Mouse (Mus musculus) cerebellum, adult (tissue): ENCODE data around the gene Bach2.

Source experiments
- ATAC-seq: cut with Nextera tagmentation; 2 replicates; pipeline ENCODE4 v1.9.2; 2017; ENCODE audit warnings: mild to moderate bottlenecking, moderate library complexity, mixed read lengths; ENCODE audit not compliant: insufficient number of reproducible peaks, low FRiP score, low TSS enrichment

The Bach2 gene

DNA sequence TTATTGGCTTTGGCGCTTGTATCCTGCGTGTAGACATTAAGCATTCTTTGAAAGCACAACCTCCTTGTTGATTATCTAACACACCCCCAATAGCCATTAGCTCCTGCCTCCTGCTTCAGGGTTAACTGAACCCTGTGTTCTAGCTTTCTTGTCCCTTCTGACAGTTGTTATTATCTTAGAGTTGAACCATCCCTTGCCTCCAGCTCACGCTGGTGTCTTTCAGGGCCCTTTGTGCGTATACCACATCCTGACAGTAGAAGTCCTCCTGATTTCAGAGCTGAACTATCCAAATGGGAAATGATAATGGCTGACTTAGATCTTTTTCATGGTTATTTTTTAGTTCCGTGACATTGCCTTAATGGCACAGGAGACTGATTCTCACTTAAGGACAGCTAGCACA, 110.8 kb downstream of the Bach2 start:
- no peak for ATAC-seq

DNA sequence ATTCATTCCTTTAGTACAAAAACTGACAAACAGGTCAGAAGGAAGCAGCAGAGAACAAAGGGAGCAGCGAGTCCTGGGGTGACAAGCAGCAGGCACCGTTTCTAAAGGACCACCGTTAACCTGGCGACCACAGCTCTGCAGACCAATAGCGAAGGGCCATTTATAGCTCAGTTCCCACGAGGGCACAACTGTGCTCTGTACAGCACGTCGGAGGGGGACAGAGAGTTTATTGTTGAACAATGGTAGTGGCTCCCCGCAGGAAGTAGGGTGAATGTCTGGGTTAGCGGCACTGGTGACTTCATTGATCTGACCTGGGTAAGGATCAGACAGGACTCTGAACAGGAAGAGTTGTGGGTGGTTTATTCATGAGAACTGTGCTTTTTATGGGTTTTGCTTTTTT, 112.6 kb downstream of the Bach2 start:
- ATAC-seq: no peak

DNA sequence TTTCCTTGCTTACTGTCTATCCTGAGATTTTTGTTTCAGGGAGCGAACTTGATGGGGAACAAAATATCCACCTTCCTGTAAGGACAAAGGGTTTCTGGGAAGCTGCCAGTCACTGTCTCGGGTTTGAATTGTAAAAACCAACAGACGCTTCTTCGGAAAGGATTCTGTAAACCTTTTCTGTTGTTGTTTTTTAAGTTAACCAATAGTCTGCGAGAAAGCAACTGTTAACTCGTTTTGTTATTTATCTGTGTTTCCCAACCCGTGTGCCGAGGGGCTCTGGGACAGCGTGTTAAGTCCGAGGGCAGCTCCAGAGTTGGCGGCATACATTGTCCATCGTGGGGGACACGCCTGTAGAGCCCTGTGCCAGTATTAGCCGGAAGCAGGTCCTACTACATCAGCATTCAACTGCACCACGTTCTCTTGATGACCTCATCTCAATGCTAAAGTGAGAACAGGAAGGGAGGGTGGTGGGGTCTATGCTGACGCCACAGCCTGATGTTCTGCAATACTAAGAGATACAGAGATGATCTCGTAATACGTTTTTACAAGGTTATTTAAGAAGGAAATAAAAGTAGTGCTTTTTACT, 113.2 kb downstream of the Bach2 start:
- no peak for ATAC-seq

DNA sequence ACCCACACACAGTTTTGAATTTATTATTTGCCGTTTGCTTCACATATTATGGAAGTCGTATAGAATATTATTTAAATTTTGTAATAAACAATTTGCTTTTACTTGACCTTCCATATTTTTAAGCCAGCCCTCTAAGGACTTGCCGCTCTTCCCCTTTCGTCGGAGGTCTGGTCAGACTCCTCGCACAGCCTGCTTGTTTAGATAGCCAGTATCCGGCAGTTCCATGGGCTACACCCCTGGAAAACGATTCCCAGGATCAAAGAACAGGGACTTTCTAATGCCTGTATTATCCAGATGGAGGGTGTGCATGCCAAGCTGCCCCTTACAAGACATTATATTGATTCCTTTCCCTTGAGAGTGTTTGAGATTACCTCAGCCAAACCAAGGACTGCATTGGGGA, 113.8 kb downstream of the Bach2 start:
- ATAC-seq: no peak

DNA sequence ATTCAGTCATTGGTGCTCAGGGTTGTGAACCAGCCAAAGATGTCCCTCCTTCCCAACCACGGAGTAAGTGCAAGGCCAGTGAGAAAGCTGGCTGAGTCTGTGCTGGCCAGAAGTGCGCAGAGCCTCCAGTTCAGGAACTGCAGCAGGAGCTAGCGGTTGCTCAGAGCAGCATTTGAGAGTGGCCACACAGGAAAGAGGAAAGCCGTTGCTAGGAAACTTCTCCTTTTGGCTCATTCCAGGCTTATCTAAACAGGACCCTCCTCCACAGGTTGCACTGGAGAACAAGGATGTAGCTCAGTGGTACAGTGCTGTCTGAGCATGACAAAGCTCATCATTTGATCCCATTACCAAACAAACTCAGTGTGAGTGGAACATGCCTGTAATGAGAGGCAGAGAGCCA, 114.2 kb downstream of the Bach2 start:
- ATAC-seq: no peak

DNA sequence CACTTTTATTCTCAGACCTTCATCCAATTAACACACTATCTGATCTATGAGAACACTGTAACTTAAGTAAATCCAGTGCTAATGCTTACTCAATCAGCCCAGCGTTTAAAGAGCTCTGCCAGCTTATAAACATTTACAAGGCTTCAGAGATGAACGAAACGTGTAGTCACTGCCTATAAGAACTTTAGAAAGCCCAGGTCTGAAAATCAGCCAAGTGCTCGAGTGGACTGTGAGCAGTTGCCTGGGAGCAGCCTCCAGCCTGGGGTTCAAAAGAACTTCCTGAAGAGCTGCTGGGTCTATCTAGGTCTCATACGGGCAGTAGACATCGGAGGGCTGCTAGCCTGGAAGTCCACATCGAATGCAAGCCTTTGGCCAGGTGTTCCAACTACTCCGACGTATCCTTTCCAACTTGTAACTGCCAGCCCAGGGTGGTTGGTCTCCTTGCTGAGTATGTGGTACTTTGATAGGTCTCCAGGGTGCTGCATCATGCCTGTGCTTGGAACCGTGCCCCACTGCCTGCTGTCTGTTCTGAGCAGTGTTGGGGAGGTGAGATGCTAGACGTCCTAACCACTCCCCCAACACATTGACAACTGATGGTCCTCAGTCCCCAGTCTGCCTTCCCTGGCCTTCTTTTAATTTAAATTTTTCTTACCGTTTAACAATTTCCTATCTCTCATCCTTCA, 117.5 kb downstream of the Bach2 start:
- no peak for ATAC-seq

DNA sequence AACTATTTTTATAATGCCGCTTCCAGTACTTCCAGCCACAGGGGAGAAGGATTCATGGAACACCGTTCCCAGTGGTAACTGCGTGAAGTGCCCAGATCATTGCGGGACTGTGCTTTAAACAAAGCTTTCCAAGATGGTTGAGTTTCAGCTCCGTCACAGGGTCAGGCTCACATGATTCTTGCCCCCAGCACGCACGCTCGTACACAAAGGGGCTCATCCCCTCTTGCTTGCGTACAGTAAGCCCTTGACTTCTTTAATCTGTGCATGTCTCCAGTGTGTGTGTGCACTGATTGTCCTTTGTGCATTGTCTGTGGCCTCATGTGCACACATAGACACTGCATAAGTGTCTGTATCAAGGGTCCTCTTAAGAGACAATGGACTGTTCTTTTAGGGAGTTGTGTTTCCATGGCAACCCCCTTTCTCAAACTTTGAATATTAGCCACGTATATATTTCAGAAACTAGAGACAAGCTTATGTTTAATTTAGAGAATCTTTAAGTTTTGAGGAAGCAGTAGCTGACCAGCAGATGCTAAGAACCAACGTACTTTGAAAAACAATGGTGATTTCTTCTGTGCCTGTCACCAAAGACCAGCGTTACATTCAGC, 119.5 kb downstream of the Bach2 start:
- no peak for ATAC-seq

DNA sequence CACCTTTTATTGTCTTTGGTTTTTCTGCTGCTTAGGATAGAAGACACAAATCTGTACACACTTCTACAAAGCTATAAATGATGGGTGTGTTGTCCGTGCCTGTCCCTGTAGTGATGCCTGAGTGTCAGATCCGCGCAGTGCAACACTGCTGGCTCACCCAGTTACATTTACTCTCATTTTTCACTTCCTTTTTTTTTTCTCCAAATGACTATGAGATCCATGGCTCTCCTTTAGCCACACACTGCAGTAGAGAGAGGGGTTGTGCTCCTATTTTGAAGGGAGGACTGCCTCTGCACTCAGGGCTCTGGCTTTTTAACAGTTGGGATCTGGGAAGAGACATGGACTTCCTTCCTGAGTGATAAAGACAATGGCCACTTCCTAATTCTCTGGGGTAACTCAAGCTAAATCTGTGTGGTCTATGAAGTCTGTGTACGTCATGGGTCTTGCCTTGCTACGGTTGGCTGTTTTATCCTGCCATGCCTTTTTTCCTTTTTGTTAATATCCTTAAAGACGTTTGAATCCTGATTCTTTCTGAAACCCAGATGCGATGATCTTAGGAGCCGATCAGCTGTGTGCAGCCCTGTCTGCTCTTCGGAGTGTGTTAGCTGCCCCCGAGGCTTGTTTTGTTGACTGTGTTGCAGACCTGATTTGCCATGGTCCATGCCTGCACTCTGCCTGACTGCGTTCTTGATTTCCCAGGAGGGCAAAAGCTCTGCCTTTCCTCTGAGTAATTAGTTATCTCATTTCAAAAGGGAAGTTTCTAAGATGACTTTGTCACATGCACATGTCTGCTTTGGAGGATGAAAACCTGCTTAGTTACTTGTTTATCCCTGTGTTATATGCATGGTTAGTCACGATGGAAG, 120.2 kb downstream of the Bach2 start:
- no peak for ATAC-seq

DNA sequence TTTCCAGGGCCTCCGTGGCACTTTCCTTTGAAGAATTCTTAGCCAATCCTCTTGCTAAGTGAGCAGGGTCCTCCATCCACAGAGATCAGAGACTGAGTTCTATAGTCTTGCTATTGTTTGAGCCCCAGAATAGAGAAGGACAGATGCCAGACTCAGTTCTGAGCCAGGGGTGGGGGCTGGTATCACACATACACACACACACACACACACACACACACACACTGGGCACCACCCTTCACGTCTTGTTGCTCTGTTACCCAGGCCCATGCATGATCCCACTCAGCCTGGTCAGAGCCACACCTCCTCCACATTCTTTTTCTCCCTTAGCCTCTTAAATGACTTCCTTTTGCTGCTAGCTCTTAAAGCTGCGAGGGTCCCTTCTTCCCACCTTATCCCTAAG, 121.0 kb downstream of the Bach2 start:
- no peak for ATAC-seq

DNA sequence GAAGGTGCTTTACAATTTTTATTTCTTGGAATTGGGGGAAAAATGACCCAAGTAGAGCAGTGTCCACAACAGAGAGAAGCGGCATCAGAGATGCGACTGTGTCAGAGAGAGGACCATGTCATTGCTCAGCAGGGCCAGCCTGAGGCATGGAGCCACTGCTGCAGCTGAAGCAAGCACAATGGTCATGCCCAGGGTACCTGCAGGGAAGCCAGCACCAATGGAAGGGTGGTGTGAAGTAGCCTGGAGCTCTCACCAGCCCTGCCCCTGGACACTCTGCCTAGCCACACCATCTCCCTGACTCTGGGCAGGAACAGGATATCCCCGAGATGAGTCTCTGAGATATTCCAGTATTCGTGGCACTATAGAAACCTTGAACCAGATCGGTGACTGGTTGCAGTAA, 121.9 kb downstream of the Bach2 start:
- no peak for ATAC-seq

DNA sequence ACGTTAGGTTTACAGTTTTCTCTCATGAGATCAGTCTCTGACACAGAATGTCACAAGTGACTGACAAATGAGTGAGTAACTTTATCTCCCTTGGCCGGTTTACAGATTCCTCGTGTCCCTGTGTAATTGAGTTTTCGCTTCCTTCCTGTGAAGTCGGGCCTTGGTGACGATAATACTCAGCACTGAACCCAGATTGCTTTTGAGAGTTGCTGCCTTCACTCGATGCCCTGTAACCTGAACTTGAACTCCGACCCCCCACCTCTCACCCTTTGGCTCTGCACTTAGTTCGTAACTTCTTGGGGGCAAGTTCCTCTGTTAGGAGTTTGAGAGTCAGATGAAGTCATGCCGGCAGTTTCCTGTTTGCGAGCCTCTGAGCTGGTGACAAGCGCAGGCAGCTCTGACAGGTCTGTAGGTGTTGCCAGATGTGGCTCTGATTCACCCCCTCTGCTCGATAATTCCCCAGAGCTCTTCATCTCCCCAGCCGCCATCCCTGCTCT, 124.9 kb downstream of the Bach2 start:
- ATAC-seq: no peak

DNA sequence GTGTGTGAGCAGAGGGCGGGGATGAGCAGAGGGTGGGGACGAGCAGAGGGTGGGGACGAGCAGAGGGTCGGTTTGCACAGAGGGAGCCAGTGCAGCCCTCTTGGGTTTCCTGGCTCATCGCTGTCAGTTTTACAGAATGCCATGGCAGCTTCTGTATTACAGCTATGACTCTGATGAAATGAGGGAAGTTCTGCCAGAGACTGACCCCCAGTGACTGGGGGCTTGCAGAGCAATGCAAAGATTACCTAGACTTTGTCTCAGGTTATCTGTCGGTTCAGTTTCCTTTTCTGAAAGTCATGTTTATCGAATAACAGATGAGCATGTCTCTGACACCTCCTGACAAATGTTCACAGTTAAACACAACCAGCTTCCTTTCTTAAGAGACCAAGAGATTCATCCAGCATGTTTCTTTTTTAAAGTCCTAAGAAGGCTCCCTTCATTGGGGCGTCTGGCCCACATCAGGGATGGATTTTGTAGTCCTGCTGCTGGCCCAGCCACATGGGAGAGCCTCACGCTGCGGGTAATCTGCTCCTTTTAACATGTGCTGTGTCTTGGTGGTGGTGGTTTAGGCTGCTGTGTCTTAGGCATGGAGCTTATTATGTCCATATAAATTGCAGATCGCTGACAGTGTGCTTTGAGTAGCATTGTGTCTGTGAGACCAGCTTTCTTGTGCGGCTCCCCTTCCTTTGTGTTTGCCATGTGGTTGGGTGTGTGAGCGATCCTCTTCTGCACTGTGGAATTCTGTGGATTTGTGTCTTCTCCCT, 126.7 kb downstream of the Bach2 start:
- ATAC-seq: no peak

DNA sequence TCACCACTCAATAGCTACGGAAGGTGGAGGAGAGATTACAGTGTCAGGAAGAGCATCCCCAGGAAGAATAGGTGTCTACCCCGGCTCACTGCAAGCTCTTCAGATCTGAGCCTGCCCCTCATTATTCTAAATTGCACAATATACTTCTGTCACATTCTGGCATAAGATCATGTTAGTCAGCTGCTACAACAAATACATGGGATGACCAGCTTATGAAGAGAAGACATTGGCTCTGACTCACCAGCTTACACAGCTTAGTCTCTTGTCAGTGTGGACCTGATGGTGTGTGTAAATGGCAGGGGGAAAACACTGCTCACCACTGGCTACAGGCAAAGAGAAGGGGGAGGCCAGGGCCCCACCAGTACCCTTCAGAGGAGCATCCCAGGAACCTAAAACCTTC, 127.6 kb downstream of the Bach2 start:
- no peak for ATAC-seq

DNA sequence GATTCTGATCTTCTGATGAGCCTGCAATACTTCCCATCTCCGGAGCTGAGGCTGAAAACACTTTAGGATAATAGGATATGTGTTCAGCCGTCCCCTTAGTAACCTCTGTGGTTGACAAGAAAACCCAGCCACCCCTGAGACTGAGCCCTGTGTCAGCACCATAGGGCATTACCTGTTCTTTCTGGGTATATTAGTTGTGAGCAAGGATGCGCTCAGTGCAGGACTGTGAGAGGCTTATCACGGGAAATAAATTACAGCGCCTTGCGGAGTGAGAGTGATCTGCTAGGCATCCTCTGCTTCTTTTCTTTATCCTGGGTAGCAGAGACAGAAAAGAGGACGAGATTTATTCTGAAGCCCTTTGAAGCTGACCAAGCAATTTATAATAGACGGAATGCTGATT, 129.7 kb downstream of the Bach2 start:
- ATAC-seq: no peak

DNA sequence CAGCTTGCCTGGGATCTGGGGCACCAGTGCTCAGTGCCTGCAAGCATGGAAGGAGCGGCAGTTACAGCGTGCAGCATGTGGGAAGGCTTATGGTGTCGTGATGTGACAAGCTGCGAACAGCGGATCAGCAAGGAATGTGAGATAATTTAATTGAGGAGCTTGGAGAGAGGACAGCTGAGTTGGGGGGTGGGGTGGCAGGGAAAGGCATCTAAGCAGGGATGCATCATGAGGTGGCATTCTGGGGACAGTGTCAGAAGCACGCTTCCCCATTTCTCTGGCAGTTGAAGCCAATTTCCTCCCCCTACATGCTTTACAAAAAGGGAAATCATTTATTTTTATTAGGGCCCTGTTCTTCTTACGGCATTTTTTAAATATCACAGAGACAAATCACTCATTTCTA, 134.5 kb downstream of the Bach2 start:
- ATAC-seq: no peak

DNA sequence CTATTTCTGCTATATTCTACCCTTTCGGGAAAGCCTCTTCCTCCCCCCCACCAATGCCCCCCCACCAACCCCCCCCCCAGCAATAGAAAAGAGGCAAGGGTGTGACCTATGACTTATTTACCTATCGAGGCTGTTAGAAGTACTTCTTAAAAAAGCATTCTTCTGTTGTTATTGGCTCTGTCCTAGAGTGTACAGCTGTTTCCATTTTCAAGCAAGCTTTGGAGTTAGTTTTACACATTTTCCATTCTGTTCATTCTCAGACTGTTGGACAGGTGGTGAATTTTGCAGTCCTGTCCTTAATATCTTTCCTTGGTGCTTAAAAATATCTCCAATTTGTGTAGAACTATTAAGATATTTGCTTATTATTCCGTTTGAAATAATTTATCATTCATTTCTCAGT, 134.9 kb downstream of the Bach2 start:
- ATAC-seq: no peak

DNA sequence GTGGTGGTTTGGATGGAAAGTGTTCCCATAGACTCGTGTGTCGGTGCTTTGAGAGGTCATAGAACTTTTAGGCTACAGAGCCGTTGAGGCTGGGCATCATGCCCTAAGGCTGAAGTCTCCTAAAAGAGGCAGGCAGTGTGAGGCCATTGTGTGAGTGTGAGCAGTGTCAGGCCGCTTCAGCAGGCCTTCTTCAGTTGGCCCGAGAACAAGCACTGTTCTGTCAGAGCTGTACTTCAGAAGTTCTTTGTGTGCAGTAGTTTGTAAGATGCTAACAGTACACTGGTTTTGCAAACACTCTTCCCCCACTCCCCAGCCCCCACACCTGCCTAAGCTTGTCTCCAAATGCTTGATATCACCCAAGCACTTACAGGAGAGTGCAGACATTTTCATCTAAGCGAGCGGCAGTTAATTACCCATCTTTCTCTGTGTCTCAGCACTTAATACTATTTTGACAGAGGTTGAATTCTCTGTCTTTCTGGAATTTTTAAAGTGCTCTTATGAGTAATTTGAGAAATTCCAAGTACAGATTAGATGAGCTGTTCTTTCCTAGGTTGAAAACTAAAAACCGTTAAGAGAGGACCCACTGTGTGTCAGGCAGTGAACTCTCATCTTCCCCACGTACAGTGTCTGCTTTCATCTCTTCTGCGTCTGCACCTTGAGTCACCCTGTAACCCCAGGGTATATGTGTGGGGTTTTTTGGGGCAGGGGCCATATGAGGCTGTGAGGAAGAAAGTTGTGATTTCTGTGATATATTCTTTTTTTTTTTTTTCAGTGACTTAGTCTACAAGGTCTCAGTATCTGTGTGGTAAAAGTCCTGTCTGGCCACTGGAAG, 136.4 kb downstream of the Bach2 start:
- no peak for ATAC-seq

DNA sequence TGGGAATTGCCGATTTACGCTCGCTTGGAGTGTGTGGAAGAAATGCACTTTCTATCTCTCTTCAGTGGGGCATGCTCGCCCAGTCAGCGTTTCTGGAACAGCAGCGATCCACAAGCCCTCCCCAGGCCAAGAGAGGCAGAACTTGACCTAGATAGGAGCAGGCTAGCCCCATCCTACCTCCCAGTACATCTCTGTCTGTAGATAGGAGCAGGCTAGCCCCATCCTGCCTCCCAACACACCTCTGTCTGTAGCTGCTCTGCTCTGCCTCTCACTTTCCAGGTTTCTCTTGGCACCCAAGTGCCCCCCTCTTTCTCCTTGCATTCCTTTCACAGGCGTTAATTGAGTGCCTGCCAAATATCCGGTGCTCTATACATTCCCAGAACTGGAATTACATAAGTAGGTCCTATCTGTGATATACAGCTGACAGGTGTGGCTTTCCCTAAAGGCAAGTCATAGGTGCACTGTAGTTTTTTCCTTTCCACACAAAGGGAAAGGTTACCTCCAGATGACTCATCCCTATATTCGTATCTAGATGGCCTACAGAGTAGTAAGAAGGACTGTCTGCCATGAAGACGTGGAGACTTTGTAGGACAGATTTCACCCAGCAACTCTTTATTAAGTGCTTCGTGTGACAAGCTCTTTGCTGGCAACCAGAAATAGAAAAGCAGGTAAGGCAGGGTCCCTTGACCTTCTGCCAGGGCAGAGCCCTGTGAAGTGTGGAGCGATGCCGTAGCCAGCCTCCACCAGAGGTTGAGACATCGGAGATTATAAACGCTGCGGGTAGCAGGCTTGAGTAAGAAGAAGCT, 137.3 kb downstream of the Bach2 start:
- ATAC-seq: peak; percentile 26; the same call in 1 of the 2 replicates

DNA sequence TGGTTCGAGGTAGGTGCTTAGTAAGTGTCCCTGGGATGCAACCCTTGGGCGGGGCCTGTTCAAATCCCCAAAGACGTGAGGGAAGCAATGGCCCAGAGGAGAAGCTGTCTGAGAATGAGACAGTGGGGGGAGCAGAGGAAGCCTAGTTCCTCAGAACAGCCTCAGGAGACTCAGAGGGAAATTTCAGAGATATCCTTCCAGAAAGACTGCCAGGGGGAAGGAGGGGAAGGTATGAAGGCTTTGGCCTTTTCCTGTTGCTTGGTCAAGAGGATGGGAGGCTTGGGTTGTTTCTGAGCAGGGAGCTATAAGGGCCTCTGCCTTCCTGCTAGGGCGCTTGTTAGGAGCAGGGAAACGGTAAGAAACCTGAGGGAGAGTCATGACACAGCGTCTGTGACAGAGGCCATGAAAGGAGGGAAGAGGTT, 137.9 kb downstream of the Bach2 start:
- no peak for ATAC-seq
